Mouse (Mus musculus) midbrain, embryonic 11.5 days (tissue): ENCODE measurements around the gene Smarca2. TPM values are rescaled to one million over a fixed set of nuclear protein-coding genes. Genes with fewer than 3 reads are reported as not detected.

ENCODE experiments used
- ATAC-seq: fragments of 200-750 bp; cut with Nextera tagmentation; 2 replicates; pipeline ENCODE4 v1.8.0; 2017; ENCODE audit warnings: moderate TSS enrichment, moderate library complexity; ENCODE audit not compliant: low FRiP score
- DNase-seq: peaks from one replicate; pipeline ENCODE4 v3.0.0; 2015; ENCODE audit warnings: low spot score; ENCODE audit errors: missing footprints
- H3K27ac ChIP-seq: fragments of 300-500 bp; sonication (generic); 2 replicates; pipeline ENCODE4 v1.5.1; 2014; ENCODE audit warnings: low read depth, low read length
- H3K27me3 ChIP-seq: fragments of 300-500 bp; sonication (generic); 2 replicates; pipeline ENCODE4 v1.6.1; 2014; ENCODE audit warnings: mild to moderate bottlenecking, low read length, moderate library complexity, mixed read lengths; ENCODE audit not compliant: control insufficient read depth, insufficient read depth
- H3K36me3 ChIP-seq: fragments of 300-500 bp; sonication (generic); 2 replicates; pipeline ENCODE4 v1.6.1; 2014; ENCODE audit warnings: mild to moderate bottlenecking, low read length, moderate library complexity, mixed read lengths; ENCODE audit not compliant: control insufficient read depth, insufficient read depth
- H3K4me1 ChIP-seq: fragments of 300-500 bp; sonication (generic); 2 replicates; pipeline ENCODE4 v1.6.1; 2014; ENCODE audit warnings: low read length; ENCODE audit not compliant: control insufficient read depth, insufficient read depth
- H3K4me2 ChIP-seq: fragments of 300-500 bp; sonication (generic); 2 replicates; pipeline ENCODE4 v1.6.1; 2014; ENCODE audit warnings: mild to moderate bottlenecking, moderate library complexity
- H3K4me3 ChIP-seq: fragments of 300-500 bp; sonication (generic); 2 replicates; pipeline ENCODE4 v1.5.1; 2014; ENCODE audit warnings: low read depth, low read length
- H3K9ac ChIP-seq: fragments of 300-500 bp; sonication (generic); 2 replicates; pipeline ENCODE4 v1.6.1; 2014; ENCODE audit warnings: low read length
- H3K9me3 ChIP-seq: fragments of 300-500 bp; sonication (generic); 2 replicates; pipeline ENCODE4 v1.6.1; 2016; ENCODE audit warnings: low read length; ENCODE audit not compliant: control insufficient read depth
- WGBS: fragments of 180-500 bp; shearing (Covaris S2); extraction: QIAGEN DNeasy Blood & Tissue Kit; methylation state at CpG from one replicate; pipeline ENCODE4 v1.1.7; 2014; 5-methylcytosine and 5-hydroxymethylcytosine counted together
- polyA plus RNA-seq: library from polyadenylated mRNA; unstranded; fragments of >200 nt; fragmentation: Nextera tagmentation; extraction: Ambion mirVana; gene quantifications from 2 replicates; pipeline ENCODE4 v1.2.1, GENCODE M21; 2014

The Smarca2 gene
- polyA plus RNA-seq, 1 experiment from 2014 or later, result 29.2 TPM

- Histone ChIP-seq H3K27ac (no peak overlapping the region), H3K9me3 (no peaks in the 10 kb centered on the region), H3K4me2 (no peak overlapping the region), H3K36me3 (no peaks in the 10 kb centered on the region), H3K4me1 (no peaks in the 10 kb centered on the region), H3K9ac (no peak overlapping the region), H3K4me3 (no peak overlapping the region), H3K27me3 (no peaks in the 10 kb centered on the region)
- ATAC-seq (no peak), DNase-seq (no peak)
- WGBS, result 92% methylated on average over 5 of the region's 5 CpGs
Observed at GRCm38 (mm10) chr19:26778199-26778598, 173.3 kb downstream of the Smarca2 start.

GRCm38 (mm10) chr19:26781209-26781608 lies 176.4 kb downstream of the Smarca2 start:
- no peak for DNase-seq
- Histone ChIP-seq H3K9ac (no peak overlapping the region), H3K36me3 (no peaks in the 10 kb centered on the region), H3K9me3 (no peaks in the 10 kb centered on the region), H3K4me2 (no peak overlapping the region), H3K4me1 (no peaks in the 10 kb centered on the region), H3K27ac (no peak overlapping the region), H3K27me3 (no peaks in the 10 kb centered on the region), H3K4me3 (no peak overlapping the region)
- 90% methylated on average over 2 of the region's 2 CpGs for WGBS
- no peak for ATAC-seq

DNA sequence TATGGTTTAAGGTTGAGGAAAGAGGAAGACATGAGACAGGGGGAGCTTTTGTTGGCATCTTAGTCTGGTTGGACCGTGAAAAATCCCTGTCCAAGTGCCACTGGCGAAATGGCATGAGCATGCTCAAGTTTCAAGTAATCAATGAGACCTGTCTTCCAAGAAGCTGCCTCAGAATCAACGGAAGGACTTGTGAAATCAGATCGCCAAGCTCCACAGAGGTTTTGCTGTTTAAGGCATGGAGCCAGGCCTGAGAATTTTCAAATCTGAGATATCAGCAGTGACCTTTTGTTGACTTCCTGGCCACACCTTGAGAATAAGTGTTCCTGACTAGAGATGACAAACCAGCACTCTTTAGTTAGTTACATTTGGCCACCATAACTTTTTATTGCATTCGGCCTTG lies 183.6 kb downstream of the Smarca2 start:
- Histone ChIP-seq H3K9me3 (no peaks in the 10 kb centered on the region), H3K27me3 (no peaks in the 10 kb centered on the region), H3K27ac (no peak overlapping the region), H3K4me3 (no peak overlapping the region), H3K36me3 (no peaks in the 10 kb centered on the region), H3K4me1 (no peaks in the 10 kb centered on the region), H3K9ac (no peak overlapping the region), H3K4me2 (no peak overlapping the region)
- no peak for DNase-seq
- no peak for ATAC-seq
- 87% methylated on average over 5 of the region's 5 CpGs for WGBS

- Histone ChIP-seq H3K27ac (no peak overlapping the region), H3K4me1 (no peaks in the 10 kb centered on the region), H3K9ac (no peak overlapping the region), H3K4me3 (no peak overlapping the region), H3K9me3 (no peaks in the 10 kb centered on the region), H3K36me3 (no peaks in the 10 kb centered on the region), H3K27me3 (no peaks in the 10 kb centered on the region), H3K4me2 (no peak overlapping the region)
- no peak for DNase-seq
- 82% methylated on average over 5 of the region's 5 CpGs for WGBS
- no peak for ATAC-seq
Observed at GRCm38 (mm10) chr19:26790386-26791346, 185.8 kb downstream of the Smarca2 start.

GRCm38 (mm10) chr19:26794315-26794714 lies 189.5 kb downstream of the Smarca2 start:
- Histone ChIP-seq H3K4me2 (no peak overlapping the region), H3K9ac (no peak overlapping the region), H3K4me1 (no peaks in the 10 kb centered on the region), H3K36me3 (no peaks in the 10 kb centered on the region), H3K4me3 (no peak overlapping the region), H3K27ac (no peak overlapping the region), H3K9me3 (no peaks in the 10 kb centered on the region), H3K27me3 (no peaks in the 10 kb centered on the region)
- WGBS, result 77% methylated on average over 1 of the region's 3 CpGs
- peak; percentile 37 for DNase-seq
- no peak for ATAC-seq

DNA sequence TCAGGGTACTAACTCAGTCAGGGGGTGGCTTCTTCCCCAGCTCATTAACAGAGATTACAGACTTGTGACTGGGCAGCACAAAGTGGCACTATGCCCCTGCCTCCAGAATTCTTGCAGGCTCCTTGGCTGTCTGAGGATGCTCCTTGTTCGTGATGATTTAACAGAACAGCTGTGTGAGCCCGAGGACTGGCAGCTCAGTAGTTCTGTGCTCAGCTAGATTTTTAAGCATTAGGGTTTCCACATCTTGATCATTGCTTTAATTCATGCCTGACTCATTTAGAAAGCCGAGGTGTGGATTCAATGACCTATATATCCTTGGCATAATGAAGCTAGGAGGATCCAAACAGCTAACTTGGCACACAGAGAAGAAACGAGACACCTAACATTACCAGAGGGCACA lies 191.2 kb downstream of the Smarca2 start:
- H3K4me2 ChIP-seq, result no peak overlapping the region
- H3K9me3 ChIP-seq, result no peaks in the 10 kb centered on the region
- H3K36me3 ChIP-seq, result no peaks in the 10 kb centered on the region
- ATAC-seq (no peak), DNase-seq (peak; percentile 57)
- H3K4me1 ChIP-seq, result no peaks in the 10 kb centered on the region
- H3K4me3 ChIP-seq, result no peak overlapping the region
- no peak overlapping the region for H3K27ac ChIP-seq
- H3K9ac ChIP-seq, result no peak overlapping the region
- WGBS, result 85% methylated on average over 4 of the region's 4 CpGs
- H3K27me3 ChIP-seq, result no peaks in the 10 kb centered on the region

- ATAC-seq, result no peak
- 92% methylated on average over 4 of the region's 4 CpGs for WGBS
- DNase-seq, result peak; percentile 8
- Histone ChIP-seq H3K4me1 (no peaks in the 10 kb centered on the region), H3K27ac (no peak overlapping the region), H3K9me3 (no peaks in the 10 kb centered on the region), H3K27me3 (no peaks in the 10 kb centered on the region), H3K36me3 (no peaks in the 10 kb centered on the region), H3K9ac (no peak overlapping the region), H3K4me3 (no peak overlapping the region), H3K4me2 (no peak overlapping the region)
Observed at GRCm38 (mm10) chr19:26804401-26804800, 199.6 kb downstream of the Smarca2 start.

GRCm38 (mm10) chr19:26814629-26815028 lies 209.8 kb downstream of the Smarca2 start:
- DNase-seq (peak; percentile 84), ATAC-seq (peak; percentile 64)
- H3K36me3 ChIP-seq, result no peaks in the 10 kb centered on the region
- H3K27ac ChIP-seq, result no peak overlapping the region
- H3K27me3 ChIP-seq, result no peaks in the 10 kb centered on the region
- no peak overlapping the region for H3K9ac ChIP-seq
- H3K9me3 ChIP-seq, result peaks cover 3% of the 10 kb centered on the region; the same call in 1 of the 2 replicates
- H3K4me2 ChIP-seq, result no peak overlapping the region
- 24% methylated on average over 4 of the region's 4 CpGs for WGBS
- H3K4me3 ChIP-seq, result no peak overlapping the region
- H3K4me1 ChIP-seq, result no peaks in the 10 kb centered on the region

DNA sequence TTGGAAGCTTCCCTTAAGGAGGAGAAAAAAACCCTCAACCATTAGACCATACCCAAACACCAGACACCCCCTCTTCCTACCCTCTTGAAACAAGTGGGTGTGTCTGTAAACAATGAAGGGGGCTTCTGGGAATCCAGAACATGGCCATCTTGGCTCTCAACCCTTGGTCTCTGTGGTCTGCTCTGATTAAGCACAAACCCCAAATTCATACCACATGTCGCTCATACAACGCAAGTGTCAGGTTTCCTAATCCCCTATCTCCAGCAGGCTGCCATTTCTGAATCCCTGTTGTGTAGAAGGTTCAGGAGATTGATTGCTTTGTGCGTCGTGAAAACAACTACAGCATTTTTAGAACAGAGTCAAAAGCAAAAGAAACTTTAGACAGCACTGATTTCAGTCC lies 213.1 kb downstream of the Smarca2 start:
- no peaks in the 10 kb centered on the region for H3K4me1 ChIP-seq
- WGBS, result 85% methylated on average over 4 of the region's 4 CpGs
- no peak for DNase-seq
- no peak overlapping the region for H3K4me3 ChIP-seq
- H3K9ac ChIP-seq, result no peak overlapping the region
- H3K27me3 ChIP-seq, result no peaks in the 10 kb centered on the region
- ATAC-seq, result no peak
- no peak overlapping the region for H3K27ac ChIP-seq
- no peaks in the 10 kb centered on the region for H3K9me3 ChIP-seq
- no peaks in the 10 kb centered on the region for H3K36me3 ChIP-seq
- H3K4me2 ChIP-seq, result no peak overlapping the region
